Mouse (Mus musculus): ENCODE results near the gene Limd2.

DNA sequence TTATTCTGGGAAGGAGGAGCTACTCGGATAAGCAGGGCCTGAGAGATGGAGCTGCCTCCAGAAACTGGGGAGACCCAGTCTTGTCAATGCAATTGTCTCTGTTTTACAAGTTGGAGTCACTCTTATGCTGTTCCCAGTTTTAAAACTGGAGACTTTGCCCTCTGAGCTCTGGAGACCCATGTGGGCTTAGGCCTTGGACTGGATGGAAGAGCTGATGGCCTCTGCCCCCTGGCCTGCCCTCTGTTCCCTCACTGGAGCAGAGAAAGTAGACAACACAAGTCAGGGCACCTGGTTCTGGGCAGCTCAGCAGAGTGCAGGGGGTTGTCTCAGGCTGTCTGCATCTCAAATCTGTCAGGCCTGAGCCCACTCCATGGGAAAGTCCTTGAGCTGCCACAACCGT lies 5.9 kb downstream of the Limd2 start:
- TF ChIP-seq POLR2A (IDR thresholded peaks at IDR 0.05; ENCODE audit: borderline replicate concordance, extremely low read depth, low read depth, low read length) (no peak), CTCF (IDR thresholded peaks at IDR 0.05; ENCODE audit: insufficient read depth, low read length) (no peak)
